Comparison of ENCODE assay signal across 14 mouse cellular contexts in the genomic region with DNA sequence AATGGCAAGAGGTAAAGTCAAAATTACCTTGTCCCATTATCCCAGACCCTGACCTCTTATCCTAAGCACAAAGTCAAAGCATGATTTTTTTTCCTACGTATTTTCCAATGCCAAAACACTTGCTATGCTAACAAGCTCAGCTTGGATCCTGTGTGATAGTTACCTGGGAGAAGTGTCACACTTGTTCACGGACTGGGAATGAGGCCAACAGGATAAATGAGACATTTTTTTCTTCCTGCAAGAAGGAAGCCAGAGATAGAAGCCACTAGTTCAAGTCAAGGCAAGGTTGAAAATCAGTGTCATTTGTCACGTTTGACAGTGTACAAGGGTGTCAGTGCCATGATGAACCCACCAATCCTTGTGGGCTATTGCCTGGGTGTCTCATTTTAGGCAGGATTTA.
DNase-seq lines count a peak whose midpoint lies in the region; ATAC-seq and TF ChIP-seq lines count a peak whose summit lies in the region.
"Had no signal": no experiment of that assay in that cellular context is flagged by ENCODE, and none has a peak within 500 bp of the region (broad histone marks: within the 10 kb centered on the region; RNA-seq: fewer than 3 reads in every experiment).

No protein-coding gene starts in this region.

- TF ChIP-seq CTCF in brain, embryonic 14.5 days (IDR thresholded peaks at IDR 0.05; ENCODE audit: borderline replicate concordance, extremely low read depth, insufficient read depth, insufficient read length): no peak

- TF ChIP-seq POLR2A in brain, embryonic 14.5 days (IDR thresholded peaks at IDR 0.05; ENCODE audit: borderline replicate concordance, extremely low read depth, insufficient read depth, insufficient read length, poor library complexity, severe bottlenecking): no peak

- DNase-seq in cerebellum, adult 9-11 months: peak; percentile 42
- DNase-seq in cerebellum, adult 8-10 months: no peak
- peak; percentile 62 for DNase-seq in brain, adult 2 months (ENCODE audit: low read depth, low spot score)
- peak; percentile 30 for DNase-seq in brain, embryonic 14.5 days (ENCODE audit: low read depth)
- DNase-seq in T-cell, adult 2 months (ENCODE audit: low spot score): no peak
- DNase-seq: adrenal gland, adult 8-10 months; adrenal gland, postnatal 14 days; adrenal gland, postnatal 36 days; cerebellum, postnatal 25 days; forebrain, postnatal 0 days had no signal

- no peak for ATAC-seq in granulocyte monocyte progenitor cell, adult 5-6 weeks (replicated peaks; ENCODE audit: poor library complexity, severe bottlenecking)
- ATAC-seq: activated CD4-positive, CD25-positive, alpha-beta regulatory T cell, adult 4 months; forebrain, embryonic 13.5 days; forebrain, embryonic 15.5 days; forebrain, postnatal 0 days had no signal

Comparison
In these comparisons a context has a peak if more than half of its experiments do, and no peak if none do; other contexts are left out.
1. DNase-seq: peak in cerebellum, adult 9-11 months (single experiment), brain, adult 2 months (single experiment) and brain, embryonic 14.5 days (single experiment); none in cerebellum, adult 8-10 months (single experiment) and T-cell, adult 2 months (single experiment).